Mouse (Mus musculus) MEL (cell line): ENCODE results near the gene Pdc. TPM values are rescaled to one million over a fixed set of nuclear protein-coding genes. Genes with fewer than 3 reads are reported as not detected.

ENCODE experiments used
- DNase-seq: peaks from one replicate; pipeline ENCODE4 v3.0.0; 2011; ENCODE audit warnings: low read depth, low spot score
- H3K27ac ChIP-seq: 2 replicates; pipeline ENCODE4 v1.5.1; 2012; ENCODE audit warnings: low read depth, mild to moderate bottlenecking, control low read depth, low read length, moderate library complexity; ENCODE audit not compliant: control insufficient read depth
- H3K27me3 ChIP-seq, 2 experiments: fragments of 150-350 bp in 1 of 2; sonication (generic) in 1 of 2; 2 replicates each; pipeline ENCODE4 v1.6.1; 2012; ENCODE audit warnings: low read length in 2 of 2, mild to moderate bottlenecking in 2 of 2, improper control_type of control experiment in 1 of 2, moderate library complexity in 1 of 2; ENCODE audit not compliant: insufficient read depth in 2 of 2, control insufficient read depth in 1 of 2
- H3K36me3 ChIP-seq, 2 experiments: 2 replicates each; pipeline ENCODE4 v1.6.1; 2012 to 2014; ENCODE audit warnings: low read length in 2 of 2, improper control_type of control experiment in 1 of 2, inconsistent platforms in 1 of 2, mild to moderate bottlenecking in 1 of 2; ENCODE audit not compliant: insufficient read depth in 2 of 2, control insufficient read depth in 1 of 2
- H3K4me1 ChIP-seq, 2 experiments: fragments of 150-350 bp in 1 of 2; sonication (generic) in 1 of 2; 2 replicates each; pipeline ENCODE4 v1.6.1; 2012; ENCODE audit warnings: low read length in 2 of 2, improper control_type of control experiment in 1 of 2, mild to moderate bottlenecking in 1 of 2; ENCODE audit not compliant: insufficient read depth in 2 of 2, control insufficient read depth in 1 of 2
- H3K4me3 ChIP-seq, 2 experiments: fragments of 150-350 bp in 1 of 2; sonication (generic) in 1 of 2; 2 replicates each; pipeline ENCODE4 v1.5.1; 2012; ENCODE audit warnings: low read depth in 2 of 2, low read length in 2 of 2, mild to moderate bottlenecking in 2 of 2, moderate library complexity in 2 of 2, control low read depth in 1 of 2, improper control_type of control experiment in 1 of 2; ENCODE audit not compliant: control insufficient read depth in 1 of 2, insufficient read depth in 1 of 2
- H3K79me2 ChIP-seq: 2 replicates; pipeline ENCODE4 v1.6.1; 2012; ENCODE audit warnings: mild to moderate bottlenecking, low read length, moderate library complexity; ENCODE audit not compliant: control insufficient read depth, poor library complexity, insufficient read depth
- H3K9ac ChIP-seq: 2 replicates; pipeline ENCODE4 v1.6.1; 2012; ENCODE audit warnings: low read depth, mild to moderate bottlenecking, control low read depth, low read length, moderate library complexity; ENCODE audit not compliant: control insufficient read depth, poor library complexity, severe bottlenecking
- H3K9me3 ChIP-seq: fragments of 150-350 bp; sonication (generic); replicated peaks from 2 replicates; pipeline ENCODE4 v1.6.1; 2012; ENCODE audit warnings: mild to moderate bottlenecking, low read length, improper control_type of control experiment, moderate library complexity; ENCODE audit not compliant: insufficient read depth
- CHD1 ChIP-seq: IDR thresholded peaks from 2 replicates; pipeline ENCODE4 v1.6.1; 2012; ENCODE audit warnings: low read depth, mild to moderate bottlenecking, inconsistent platforms, low read length, improper control_type of control experiment
- CHD2 ChIP-seq: IDR thresholded peaks from 2 replicates; pipeline ENCODE4 v1.6.1; 2011; ENCODE audit warnings: low read length, improper control_type of control experiment
- CTCF ChIP-seq, 3 experiments: IDR thresholded peaks in 2 of 3; conservative IDR thresholded peaks in 1 of 3; 2 replicates each; pipeline ENCODE4 v1.5.1; 2011 to 2012; ENCODE audit warnings: low read length in 3 of 3, low read depth in 2 of 3, mild to moderate bottlenecking in 2 of 3, improper control_type of control experiment in 1 of 3, inconsistent platforms in 1 of 3, mixed read lengths in 1 of 3, moderate library complexity in 1 of 3; ENCODE audit not compliant: control insufficient read depth in 1 of 3, insufficient read depth in 1 of 3, poor library complexity in 1 of 3, severe bottlenecking in 1 of 3
- ELF1 ChIP-seq: IDR thresholded peaks from 2 replicates; pipeline ENCODE4 v1.6.1; 2014; ENCODE audit warnings: low read depth, mild to moderate bottlenecking, inconsistent platforms, low read length, improper control_type of control experiment, moderate library complexity
- ETS1 ChIP-seq: IDR thresholded peaks from 2 replicates; pipeline ENCODE4 v1.6.1; 2012; ENCODE audit warnings: low read depth, mild to moderate bottlenecking, inconsistent platforms, low read length, improper control_type of control experiment, moderate library complexity
- GATA1 ChIP-seq: IDR thresholded peaks from 2 replicates; pipeline ENCODE4 v1.6.1; 2011; ENCODE audit warnings: low read depth, low read length, improper control_type of control experiment
- HCFC1 ChIP-seq: IDR thresholded peaks from 2 replicates; pipeline ENCODE4 v1.6.1; 2012; ENCODE audit warnings: low read depth, mild to moderate bottlenecking, inconsistent platforms, low read length, improper control_type of control experiment, moderate library complexity
- KAT2A ChIP-seq: conservative IDR thresholded peaks from 2 replicates; pipeline ENCODE4 v1.6.1; 2012; ENCODE audit warnings: low read depth, low read length, improper control_type of control experiment, inconsistent platforms
- MAFK ChIP-seq: IDR thresholded peaks from 2 replicates; pipeline ENCODE4 v1.6.1; 2011; ENCODE audit warnings: low read depth, mild to moderate bottlenecking, low read length, improper control_type of control experiment, borderline replicate concordance
- MEF2A ChIP-seq: IDR thresholded peaks from 2 replicates; pipeline ENCODE4 v1.6.1; 2014; ENCODE audit warnings: low read depth, mild to moderate bottlenecking, inconsistent platforms, low read length, improper control_type of control experiment; ENCODE audit not compliant: poor library complexity, insufficient replicate concordance, severe bottlenecking; ENCODE audit errors: extremely low read depth
- MXI1 ChIP-seq: IDR thresholded peaks from 2 replicates; pipeline ENCODE4 v1.6.1; 2011; ENCODE audit warnings: mild to moderate bottlenecking, low read depth, low read length, improper control_type of control experiment
- MYB ChIP-seq: IDR thresholded peaks from 2 replicates; pipeline ENCODE4 v1.6.1; 2011; ENCODE audit warnings: mild to moderate bottlenecking, low read depth, low read length, improper control_type of control experiment
- NRF1 ChIP-seq: IDR thresholded peaks from 2 replicates; pipeline ENCODE4 v1.6.1; 2014; ENCODE audit warnings: low read depth, mild to moderate bottlenecking, inconsistent platforms, low read length, improper control_type of control experiment, moderate library complexity; ENCODE audit not compliant: poor library complexity, insufficient read depth, severe bottlenecking
- POLR2A ChIP-seq, 2 experiments: IDR thresholded peaks; 2 replicates each; pipeline ENCODE4 v1.6.1; 2011 to 2012; ENCODE audit warnings: low read length in 2 of 2, mild to moderate bottlenecking in 2 of 2, control low read depth in 1 of 2, improper control_type of control experiment in 1 of 2, low read depth in 1 of 2, moderate library complexity in 1 of 2; ENCODE audit not compliant: control insufficient read depth in 1 of 2, insufficient read depth in 1 of 2, poor library complexity in 1 of 2
- POLR2AphosphoS5 ChIP-seq: IDR thresholded peaks from 2 replicates; pipeline ENCODE4 v1.6.1; 2012; ENCODE audit warnings: low read depth, borderline replicate concordance, mild to moderate bottlenecking, inconsistent platforms, low read length, moderate library complexity, mixed read lengths
- SMC3 ChIP-seq: IDR thresholded peaks from 2 replicates; pipeline ENCODE4 v1.6.1; 2011; ENCODE audit warnings: low read depth, low read length, improper control_type of control experiment
- TBP ChIP-seq: IDR thresholded peaks from 2 replicates; pipeline ENCODE4 v1.8.0; 2011; ENCODE audit warnings: low read depth, low read length, improper control_type of control experiment
- TCF12 ChIP-seq: IDR thresholded peaks from 2 replicates; pipeline ENCODE4 v1.6.1; 2014; ENCODE audit warnings: low read depth, mild to moderate bottlenecking, inconsistent platforms, low read length, improper control_type of control experiment, moderate library complexity
- UBTF ChIP-seq: IDR thresholded peaks from 2 replicates; pipeline ENCODE4 v1.6.1; 2012; ENCODE audit warnings: low read depth, mild to moderate bottlenecking, inconsistent platforms, low read length, improper control_type of control experiment, moderate library complexity, borderline replicate concordance; ENCODE audit not compliant: insufficient read depth
- USF1 ChIP-seq: IDR thresholded peaks from 2 replicates; pipeline ENCODE4 v1.6.1; 2014; ENCODE audit warnings: low read depth, mild to moderate bottlenecking, inconsistent platforms, low read length, improper control_type of control experiment, moderate library complexity
- USF2 ChIP-seq, 2 experiments: IDR thresholded peaks; 2 replicates each; pipeline ENCODE4 v1.6.1; 2011 to 2012; ENCODE audit warnings: improper control_type of control experiment in 2 of 2, low read length in 2 of 2, borderline replicate concordance in 1 of 2, inconsistent platforms in 1 of 2, low read depth in 1 of 2, mild to moderate bottlenecking in 1 of 2; ENCODE audit not compliant: insufficient read depth in 1 of 2
- ZMIZ1 ChIP-seq: IDR thresholded peaks from 2 replicates; pipeline ENCODE4 v1.6.1; 2012; ENCODE audit warnings: low read depth, mild to moderate bottlenecking, inconsistent platforms, low read length, improper control_type of control experiment, moderate library complexity
- polyA plus RNA-seq, 2 experiments: library from polyadenylated mRNA; stranded (reverse) in 1 of 2; unstranded in 1 of 2; fragments of >175 nt in 1 of 2; fragments of >200 nt in 1 of 2; gene quantifications; 2 replicates each; pipeline versions ENCODE4 v1.2.1 to v1.2.4; 2012; ENCODE audit warnings: low replicate concordance in 2 of 2, low read depth in 1 of 2; ENCODE audit not compliant: insufficient read length in 2 of 2, insufficient read depth in 1 of 2, missing spikeins in 1 of 2
- total RNA-seq: library from RNA; depleted of rRNA; stranded (reverse); fragments of 300-350 nt; gene quantifications from 2 replicates; pipeline ENCODE4 v1.2.3, GENCODE M21; 2012

Gene Pdc
- total and polyA plus RNA-seq, 3 experiments: not detected

DNA sequence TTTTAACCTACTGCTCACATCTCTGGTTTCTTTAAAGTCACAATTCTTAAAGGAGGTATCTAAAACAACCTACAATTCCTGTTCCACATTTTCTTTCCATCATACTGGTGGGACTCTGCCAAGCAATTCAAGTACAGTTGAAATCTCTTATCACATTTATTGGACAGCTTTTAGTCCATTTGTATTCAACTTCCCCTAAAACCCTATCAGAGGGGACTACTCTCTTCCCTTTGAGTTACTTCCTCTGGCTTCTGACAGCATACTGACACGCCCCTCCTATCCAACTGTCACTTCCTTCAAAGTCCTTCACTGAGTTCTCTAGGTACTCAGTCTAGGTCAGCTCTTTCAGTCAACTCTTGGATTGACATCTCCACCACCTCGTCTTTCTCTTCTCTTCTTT lies 15.9 kb downstream of the Pdc start (continued):
- TF ChIP-seq SMC3 (no peak), MEF2A (no peak), CTCF (IDR thresholded peaks at IDR 0.05 in 2 of 3, conservative IDR thresholded peaks at IDR 0.05 in 1 of 3; ENCODE audit: control insufficient read depth in 1 of 3, insufficient read depth in 1 of 3, low read depth in 2 of 3, low read length in 3 of 3, poor library complexity in 1 of 3, severe bottlenecking in 1 of 3) (no peak), TBP (0 out of 2 replicates have a peak, but pooled peaks have one; percentile 47), NRF1 (no peak), MAFK (no peak), USF2 (IDR thresholded peaks at IDR 0.05; ENCODE audit: borderline replicate concordance in 1 of 2, insufficient read depth in 1 of 2, low read depth in 1 of 2, low read length in 2 of 2) (no peak), TCF12 (no peak; the same call in 1 of the 2 replicates), KAT2A (no peak), POLR2A (IDR thresholded peaks at IDR 0.05; ENCODE audit: control insufficient read depth in 1 of 2, insufficient read depth in 1 of 2, low read depth in 1 of 2, low read length in 2 of 2, poor library complexity in 1 of 2) (no peak), MXI1 (no peak), ZMIZ1 (no peak)

DNA sequence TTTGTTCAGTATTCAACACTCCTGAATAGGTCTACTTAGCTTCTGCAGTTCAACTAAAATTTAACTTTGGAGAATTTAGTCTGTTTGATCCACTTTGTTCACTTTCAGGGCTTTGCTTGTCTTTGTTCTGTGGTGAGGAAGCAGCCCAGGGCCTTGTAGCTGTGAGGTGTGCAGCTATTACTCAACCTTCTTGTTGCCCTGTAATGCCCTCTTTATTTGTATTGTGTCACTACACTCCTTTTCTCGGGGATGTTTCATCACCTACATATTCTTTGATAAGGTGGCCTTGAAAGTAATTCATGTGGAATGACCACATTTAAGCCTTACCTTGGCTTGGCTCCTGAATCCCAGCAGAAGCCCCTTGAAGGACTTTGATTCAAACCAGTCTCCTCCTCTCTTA lies 41.6 kb downstream of the Pdc start:
- Histone ChIP-seq H3K36me3 (peaks cover 0 to 8% of the 10 kb centered on the region in 2 experiments; a peak in 2 of 4 replicates), H3K9me3 (no peaks in the 10 kb centered on the region), H3K4me3 (no peak overlapping the region), H3K9ac (no peak overlapping the region), H3K4me1 (no peaks in the 10 kb centered on the region), H3K27me3 (no peaks in the 10 kb centered on the region), H3K79me2 (no peaks in the 10 kb centered on the region), H3K27ac (no peak overlapping the region)
- no peak for DNase-seq
- TF ChIP-seq HCFC1 (no peak), USF1 (no peak), SMC3 (no peak), CHD1 (no peak), UBTF (no peak), ETS1 (no peak), POLR2AphosphoS5 (no peak), MYB (no peak), KAT2A (no peak), MXI1 (no peak), ELF1 (no peak), CHD2 (no peak), MEF2A (no peak), GATA1 (no peak)
